Mouse (Mus musculus): ENCODE measurements around the gene Grin3b. TPM values are rescaled to one million over a fixed set of nuclear protein-coding genes. Genes with fewer than 3 reads are reported as not detected.
A peak's percentile ranks its signal among the peaks of the same experiment; 100 is the strongest.
"Not testable (repeated sequence)": the region's sequence is repeated elsewhere in the genome, so short reads cannot be mapped to it uniquely, and the experiment has no call there.

Grin3b gene
- polyA plus RNA-seq, 2 experiments from 2014 or later, result not detected

DNA sequence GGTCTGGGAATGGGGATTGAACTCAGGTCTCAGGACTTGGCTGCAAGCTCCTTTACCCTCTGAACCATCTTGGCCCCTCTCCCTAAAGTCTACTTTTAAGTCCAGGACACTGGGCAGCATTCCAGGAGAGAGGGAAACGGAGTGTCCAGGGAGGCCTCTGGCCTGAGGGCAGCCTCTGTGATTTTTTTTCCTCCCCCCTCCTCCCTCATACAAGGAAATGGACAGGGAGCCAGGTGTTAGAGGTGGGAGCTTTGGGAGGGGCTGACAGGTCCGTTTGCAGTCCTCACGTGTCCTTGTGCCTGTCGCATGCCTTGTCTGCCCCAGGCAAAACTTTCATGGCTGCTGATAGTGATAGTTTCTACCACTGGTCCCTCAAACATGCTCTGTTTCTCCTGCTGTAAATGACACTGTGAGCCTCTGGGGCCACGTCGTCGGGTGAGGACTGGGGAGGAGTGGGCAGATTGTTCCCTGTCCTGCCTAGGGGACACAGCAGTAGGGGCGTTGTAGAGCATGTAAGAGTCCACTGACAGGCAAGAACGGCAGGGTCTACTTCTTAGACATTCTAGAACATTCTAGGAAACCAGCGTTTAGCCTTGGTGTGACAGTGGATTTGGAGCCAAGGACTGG is 34.1 kb upstream of the Grin3b start:
- no peak for ATAC-seq

DNA sequence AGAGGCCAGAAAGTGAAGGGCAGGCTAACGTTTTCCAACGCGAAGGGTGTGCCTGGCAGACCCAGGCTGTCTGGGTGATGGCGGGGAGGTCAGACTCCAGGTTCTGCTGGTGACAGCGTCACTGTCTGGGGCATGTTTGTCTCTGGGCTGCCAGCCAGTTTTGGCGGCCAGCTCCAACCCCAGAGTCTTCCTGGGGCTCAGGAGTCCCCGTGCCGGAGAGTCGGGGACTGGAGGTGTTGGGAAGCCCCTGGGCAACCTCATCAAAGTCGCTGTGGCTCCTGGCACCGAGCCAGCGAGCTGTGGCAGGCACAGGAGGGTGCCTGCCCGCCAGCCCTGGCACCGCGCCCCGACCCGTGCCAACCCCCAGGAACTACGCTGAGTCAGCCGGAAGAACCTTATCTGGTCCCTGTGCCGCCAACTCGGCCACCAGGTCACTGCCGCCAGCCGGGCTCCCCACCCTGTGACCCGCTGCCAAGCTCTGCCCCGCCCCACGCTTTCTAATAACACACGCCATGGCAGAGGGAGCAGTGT is 33.5 kb upstream of the Grin3b start:
- peak; percentile 88 for ATAC-seq

DNA sequence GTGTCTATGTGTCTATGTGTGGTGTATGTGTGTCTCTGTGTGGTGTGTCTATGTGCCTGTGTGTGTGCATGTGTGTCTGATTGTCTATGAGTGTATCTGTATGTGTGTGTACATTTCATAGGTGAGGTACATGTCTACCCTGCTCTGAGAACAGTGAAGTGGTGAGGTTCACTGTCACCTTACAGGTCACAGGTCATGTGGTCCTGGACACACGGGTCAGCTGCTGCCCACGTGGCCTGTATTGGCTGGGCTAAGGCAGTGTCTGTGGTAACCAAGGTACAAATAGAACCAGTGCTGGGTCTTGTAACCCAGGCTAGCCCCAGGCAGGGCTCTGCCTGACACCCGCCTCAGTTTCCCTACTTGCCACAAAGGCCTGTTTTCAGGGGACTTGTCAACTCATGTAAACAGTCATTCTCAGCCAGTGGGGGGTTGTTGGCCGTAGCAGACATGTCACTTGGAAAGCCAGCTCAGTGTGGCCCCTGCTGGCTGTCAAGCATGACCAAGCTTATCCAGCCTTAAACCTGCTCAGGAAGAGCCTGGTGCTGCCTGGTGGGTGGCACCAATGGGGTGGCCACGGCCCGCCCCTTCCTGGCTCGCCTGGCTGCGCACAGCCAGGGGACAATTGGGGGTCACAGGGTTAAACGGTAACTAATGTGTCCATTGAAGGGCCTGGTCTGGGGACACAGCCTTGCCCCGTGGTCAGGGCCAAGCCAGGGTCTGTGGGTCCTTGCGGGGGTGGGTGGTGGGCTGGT is 32.6 kb upstream of the Grin3b start:
- ATAC-seq, result no peak

DNA sequence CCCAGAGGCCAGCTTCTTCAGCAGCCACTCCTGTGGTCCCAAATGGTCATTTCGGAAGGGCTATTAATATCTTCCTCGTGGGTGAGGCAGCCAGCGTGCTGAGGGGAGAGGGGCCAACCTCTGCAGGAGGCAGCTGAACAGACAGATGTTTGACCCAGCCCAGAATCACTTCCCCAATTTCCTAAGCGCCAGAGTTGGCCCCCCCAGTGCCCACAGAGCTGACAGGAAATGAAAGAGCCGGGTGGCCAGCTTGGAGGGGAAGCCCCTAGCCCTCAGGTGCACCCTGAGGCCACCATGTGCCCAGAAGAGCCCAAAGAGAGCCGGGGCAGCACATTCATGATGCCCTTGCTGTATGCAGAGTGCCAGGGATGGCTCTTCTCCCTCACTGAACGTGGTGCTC is 29.8 kb upstream of the Grin3b start:
- ATAC-seq, result no peak

DNA sequence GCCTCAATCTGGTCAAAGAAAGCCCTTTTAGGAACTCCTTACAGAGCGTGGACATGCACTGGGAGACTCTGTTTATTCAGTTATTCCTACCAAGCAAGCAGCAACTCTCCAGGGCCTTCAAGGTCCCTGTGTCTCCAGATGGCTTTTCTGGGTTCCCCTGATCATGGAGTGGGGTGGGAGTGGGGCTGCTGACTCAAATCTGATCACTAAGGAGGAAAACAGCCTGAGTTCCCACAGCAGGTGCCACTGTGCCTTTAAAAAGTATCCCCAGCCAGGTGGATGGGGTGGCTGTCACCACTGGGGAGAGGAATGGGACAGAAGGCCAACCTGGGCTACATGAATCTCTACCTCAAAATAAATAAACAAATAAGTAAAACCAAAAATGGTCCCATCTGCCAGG is 27.5 kb upstream of the Grin3b start:
- ATAC-seq, result no peak

DNA sequence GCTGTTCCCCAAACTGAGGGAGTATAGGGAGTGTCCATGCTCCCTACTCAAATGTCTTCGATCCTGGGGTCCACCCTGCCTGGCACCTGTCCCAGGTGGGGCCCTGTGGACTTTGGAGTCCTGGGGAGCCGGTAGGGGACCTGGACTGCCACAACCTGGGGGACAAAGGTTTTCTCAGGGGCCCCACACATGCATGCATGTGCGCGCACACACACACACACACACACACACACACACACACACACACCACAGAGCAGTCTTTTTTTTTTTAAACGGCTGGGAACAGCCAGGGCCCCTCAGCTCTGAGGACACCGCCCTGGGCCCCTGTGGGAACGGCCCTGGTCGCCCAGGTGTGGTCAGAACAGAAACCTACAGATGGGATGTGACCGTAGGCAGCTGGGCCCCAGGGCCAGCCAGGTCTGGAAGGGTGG is 27.0 kb upstream of the Grin3b start:
- ATAC-seq, result no peak

DNA sequence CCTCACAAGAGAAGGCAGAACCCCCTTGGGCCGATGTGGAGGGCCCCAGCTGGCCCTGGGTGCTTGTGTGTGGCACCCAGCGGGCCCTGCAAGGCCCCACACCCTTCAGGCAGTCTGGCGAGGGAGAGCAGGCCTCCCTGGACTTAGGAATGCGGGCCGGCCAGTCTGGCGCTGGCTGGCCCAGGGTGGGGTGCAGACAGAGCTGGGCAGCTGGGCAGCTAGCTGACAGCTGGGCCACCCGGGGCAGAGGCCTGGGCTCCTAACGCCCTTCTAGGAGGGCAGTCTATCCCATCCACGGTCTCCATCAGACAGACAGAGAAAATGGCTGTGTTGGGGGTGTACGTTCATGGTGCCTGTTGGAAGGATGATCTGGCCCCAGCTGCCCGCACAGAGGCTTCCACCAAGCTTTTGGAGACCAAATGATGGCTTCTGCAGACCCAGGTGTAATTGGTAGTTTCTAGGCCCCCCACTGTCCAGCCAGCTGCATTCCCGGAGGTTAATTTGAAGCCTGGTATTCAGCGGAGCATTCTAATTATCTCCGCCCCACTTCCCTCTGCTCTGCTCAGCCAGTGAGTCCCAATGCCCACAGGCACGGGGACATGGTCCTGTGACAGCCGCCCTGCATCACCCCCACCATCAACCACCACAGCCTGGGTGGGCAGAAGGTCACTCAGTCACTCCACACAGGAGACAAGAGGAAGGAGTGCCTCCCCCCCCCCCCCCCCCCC is 24.8 kb upstream of the Grin3b start:
- ATAC-seq, result no peak

DNA sequence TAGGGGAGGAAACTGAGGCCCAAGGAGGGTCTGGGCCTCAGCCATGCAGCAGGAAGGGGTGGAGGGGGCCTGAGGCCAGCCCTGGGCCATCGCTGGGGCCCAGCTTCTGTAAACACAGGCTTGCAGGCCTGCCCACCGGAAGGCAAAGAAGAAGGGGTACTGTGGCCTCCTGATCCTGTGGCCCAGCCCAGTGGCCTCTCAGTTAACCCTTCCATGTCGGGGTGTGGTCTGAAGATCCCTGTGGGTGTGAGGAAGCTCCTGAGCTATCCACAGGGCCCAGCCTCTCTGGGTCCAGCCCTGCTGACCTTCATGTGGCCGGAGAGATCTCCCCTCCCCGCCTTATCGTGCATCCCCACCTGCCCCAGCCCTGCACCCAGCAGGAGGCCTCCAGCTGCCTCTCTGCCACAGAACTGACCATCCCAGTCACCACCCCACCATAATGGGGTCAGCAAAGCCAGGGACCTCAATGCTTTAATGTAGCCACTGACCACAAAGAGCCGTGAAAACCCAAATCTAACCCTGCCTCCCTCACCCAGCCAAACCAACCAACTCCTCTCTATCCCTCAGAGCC is 23.7 kb upstream of the Grin3b start:
- no peak for ATAC-seq

DNA sequence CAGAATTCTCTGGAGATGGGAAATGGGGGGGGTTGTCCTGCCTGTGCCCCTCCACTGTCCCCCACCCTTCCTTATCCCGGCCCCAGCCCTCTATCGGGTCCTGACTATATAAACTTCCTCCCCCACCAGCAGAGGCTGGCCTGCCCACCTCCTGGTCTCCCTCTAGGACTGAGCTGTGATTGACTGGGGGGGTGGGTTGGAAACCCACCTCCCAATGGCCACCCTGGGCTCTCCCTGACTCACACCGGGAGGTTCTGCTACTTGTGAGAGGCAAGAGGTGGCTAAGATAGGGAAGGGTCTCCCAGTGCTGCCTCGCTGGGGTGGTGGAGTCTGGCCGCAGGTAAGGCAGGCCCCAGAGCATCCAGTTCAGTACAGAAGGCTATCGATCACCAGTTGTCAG is 23.0 kb upstream of the Grin3b start:
- ATAC-seq, result no peak

DNA sequence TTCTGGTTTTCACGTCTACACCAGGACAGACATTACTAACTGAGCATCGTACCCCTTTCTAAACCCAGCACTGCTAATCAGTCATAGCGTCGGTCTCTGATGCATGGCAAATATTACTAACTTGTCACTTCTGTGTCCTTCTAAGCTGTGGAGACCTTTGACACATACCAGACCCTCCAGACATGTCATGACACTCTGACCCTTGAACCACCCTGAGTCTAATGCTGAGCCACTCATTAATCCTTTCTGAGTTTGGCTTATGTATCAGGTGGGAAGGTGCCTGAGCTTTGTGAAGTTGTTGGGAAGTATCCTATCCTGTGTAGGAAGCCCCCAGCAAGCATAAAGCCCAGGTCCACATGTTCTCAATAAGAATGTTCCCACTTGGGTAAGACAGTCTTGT is 20.6 kb upstream of the Grin3b start:
- no peak for ATAC-seq

DNA sequence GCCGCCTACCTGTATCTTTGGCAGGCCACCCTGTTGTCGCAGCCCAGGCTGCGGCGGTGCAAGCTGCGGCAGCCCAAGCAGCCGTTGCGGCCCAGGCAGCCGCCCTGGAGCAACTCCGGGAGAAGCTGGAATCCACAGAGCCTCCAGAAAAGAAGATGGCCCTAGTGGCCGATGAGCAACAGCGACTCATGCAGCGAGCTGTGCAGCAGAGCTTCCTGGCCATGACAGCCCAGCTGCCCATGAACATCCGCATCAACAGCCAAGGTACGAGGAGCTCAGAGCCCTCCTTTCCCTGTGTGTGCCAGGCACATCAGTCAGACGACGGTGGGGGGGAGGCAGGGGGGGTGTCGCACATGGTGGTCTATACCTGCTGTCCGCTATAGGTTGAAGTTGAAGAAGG is 19.9 kb upstream of the Grin3b start:
- ATAC-seq, result no peak

DNA sequence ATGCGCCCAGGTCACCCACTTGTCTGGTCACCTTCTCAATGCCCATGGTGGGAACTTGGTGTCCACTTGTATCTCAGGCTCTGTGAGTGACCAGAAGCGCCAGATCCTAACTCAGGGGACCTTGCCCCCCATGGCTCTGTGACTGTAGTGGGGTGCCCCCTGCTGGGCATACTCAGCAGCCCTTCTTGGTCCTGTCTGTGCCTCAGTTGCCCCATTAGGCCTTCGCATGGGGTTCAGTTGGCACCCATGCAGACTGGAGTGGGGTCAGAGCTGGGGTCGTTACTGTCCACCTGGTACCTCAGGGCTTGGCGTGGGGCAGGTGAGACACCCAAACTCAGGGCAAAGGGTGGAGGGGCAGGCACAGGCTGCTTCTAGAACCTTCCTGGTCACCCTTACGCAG is 16.6 kb upstream of the Grin3b start:
- no peak for ATAC-seq

DNA sequence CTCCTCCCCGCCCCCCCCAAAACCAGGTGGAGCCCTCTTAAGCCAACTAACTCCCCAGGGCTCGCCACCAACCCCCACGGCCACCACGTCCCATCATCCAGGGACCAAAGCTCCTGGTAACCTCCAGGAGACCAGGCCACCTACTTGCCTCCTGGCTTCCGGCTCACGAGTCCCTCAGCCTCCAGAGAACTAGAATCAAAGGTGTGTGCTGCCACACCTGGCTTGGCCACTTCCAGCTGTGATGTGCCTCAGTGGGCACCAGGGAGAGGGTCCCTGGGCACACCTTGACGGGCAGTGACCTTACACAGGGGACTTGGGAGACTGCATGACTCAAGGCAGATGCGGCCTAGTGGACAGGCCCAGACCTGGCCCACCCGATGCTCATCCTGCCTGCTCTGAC is 14.8 kb upstream of the Grin3b start:
- ATAC-seq, result no peak

DNA sequence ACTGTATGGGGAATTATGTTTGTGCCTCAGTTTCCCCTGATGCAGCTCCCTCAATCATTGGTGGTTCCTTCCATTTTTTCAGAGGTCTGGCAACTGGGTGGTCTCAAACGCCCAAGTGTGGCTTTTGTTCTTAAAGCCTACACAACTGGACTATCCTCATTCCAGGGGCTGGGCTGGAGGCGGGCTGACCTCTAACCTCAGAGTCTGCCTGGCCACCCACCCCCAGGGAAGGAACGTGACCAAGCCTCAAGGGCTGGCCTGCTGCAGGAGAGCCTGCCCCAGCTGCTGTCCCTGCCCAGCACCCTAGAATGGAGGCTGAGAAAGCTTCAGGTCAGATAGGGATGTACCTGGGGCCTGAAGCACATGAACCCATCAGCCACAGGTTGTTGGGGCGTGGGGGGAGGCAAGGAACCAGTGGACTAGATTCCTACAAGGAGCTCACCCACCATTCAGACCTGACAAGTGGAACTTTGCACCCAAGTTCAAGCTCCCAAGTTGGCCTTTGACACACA is 13.8 kb upstream of the Grin3b start:
- ATAC-seq, result no peak

DNA sequence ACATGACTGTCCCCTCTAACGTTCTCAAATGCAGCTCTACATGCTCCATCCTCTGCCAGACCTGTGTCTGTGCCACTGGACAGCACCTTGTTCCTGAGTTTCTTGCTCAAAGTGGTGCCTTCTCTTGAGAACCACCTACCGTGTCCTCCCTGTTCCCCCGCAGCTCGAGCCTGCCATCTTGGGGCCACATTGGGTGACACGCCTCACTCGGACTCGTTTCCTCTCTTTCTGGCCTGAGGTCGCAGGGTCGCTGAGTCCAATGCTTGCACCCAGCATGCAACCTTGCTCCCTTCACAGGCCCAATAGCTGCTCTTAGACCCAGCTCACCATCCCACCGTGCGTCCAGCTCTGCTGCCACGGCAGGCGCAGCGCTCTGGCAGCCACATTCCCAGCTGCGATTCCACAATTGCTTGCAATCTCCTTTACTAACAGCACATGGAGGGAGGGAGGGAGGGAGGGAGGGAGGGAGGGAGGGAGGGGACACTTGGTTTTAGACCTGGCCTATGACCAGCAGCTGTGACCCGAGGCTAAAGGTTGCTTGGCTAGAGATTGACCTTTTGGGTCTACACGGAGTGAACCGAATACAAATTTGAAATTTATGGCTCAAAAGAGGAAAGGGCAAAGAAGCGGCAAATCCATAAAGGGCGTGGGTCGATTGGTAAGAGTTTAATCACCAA is 12.2 kb upstream of the Grin3b start:
- no peak for ATAC-seq

DNA sequence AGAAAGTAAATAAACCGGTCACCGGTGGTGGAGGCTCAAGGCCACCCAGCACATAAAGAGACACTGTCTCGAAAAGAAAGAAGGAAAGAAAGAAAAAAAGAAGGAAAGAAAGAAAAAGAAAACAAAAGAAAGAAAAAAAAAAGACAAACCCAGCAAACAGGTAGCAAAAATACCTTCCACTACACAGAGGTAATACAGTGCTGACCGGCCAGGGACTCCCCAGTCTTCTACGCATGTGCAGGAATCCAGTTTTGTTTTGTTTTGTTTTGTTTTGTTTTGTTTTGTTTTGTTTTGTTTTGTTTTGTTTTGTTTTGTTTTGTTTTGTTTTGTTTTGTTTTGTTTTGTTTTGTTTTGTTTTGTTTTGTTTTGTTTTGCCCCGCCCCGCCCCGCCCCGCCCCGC is 11.1 kb upstream of the Grin3b start:
- ATAC-seq, result not testable (repeated sequence)

DNA sequence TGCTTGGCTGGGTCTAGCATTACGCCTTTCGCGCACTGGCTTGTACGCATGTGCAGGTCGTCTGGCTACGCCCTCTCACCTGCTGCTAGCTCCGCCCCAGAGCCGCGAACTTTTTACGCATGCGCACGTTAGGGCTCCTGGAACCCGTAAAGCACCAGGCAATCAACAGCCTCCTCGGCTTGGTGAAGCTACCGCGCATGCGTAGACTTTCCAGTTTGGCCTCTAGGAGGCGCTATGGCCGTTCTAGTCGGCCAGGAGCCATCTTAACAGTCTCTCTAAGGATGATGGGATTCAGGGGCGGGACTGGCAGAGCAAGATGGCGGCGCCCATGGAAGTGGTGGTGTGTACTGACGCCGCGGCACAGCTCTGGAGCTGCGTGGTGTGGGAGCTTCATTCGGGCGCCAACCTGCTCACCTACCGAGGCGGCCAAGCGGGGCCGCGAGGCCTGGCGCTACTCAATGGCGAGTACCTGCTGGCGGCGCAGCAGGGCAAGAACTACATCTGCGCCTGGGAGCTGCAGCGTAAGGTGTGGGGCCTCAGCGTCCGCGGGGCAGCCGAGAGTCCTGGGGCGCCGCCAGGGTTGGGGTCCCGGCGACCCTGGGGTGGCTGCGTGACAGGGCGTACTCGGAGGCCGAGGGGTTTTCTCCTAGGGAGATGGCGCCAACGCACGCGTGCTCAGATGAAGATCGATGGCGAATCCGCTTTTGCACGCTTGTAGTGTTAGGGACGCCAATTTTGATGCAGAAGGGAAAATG is 10.5 kb upstream of the Grin3b start, which contains the start of gene Wdr18:
Gene Wdr18 (plus strand): TSS at position 306 of the 755 bp plus-strand sequence.
- ATAC-seq, result peak; percentile 88

DNA sequence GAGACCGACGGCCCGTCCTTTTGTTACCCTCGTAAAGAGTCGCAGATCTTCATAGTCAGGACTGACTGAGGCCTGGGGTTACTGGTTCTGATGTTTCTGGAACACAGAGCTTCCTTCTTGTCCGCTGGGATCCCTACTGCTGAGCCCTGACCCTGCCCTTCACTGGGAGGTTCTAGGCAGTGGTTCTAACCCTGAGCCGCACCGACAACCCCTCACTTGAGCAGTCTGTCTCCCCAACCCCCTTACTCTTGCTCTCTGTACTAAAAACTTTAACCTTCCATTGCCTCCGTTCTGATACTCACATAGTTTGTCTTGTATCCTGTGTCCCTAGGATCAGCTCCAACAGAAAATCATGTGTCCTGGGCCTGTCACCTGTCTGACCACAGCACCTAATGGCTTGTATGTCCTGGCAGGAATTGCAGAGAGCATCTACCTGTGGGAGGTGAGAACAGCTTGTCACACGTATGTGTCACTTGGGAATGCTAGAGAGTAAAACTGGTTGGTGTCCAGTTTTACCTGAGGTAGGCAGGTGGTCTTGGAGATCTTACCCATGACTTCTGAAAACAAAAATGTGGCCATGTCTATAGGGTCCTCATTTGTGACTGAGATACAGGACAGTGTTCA is 9.7 kb upstream of the Grin3b start:
- no peak for ATAC-seq

DNA sequence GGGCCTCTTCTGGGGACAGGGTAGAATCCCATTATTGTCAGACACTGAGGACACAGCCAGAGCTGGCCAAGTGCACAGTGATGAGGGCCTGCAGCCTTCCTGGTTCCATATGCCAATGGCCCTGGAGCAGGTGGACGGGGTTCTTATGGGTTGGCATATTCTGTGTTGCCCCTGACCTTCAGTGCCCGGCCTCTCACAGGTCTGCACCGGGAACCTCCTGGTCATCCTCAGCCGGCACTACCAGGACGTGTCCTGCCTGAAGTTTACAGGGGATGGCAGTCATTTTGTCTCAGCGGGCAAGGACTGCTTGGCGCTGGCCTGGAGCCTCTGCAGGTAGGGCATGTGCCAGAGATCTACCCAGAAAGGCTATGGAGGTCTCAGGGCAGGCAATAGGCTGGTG is 5.8 kb upstream of the Grin3b start:
- no peak for ATAC-seq

DNA sequence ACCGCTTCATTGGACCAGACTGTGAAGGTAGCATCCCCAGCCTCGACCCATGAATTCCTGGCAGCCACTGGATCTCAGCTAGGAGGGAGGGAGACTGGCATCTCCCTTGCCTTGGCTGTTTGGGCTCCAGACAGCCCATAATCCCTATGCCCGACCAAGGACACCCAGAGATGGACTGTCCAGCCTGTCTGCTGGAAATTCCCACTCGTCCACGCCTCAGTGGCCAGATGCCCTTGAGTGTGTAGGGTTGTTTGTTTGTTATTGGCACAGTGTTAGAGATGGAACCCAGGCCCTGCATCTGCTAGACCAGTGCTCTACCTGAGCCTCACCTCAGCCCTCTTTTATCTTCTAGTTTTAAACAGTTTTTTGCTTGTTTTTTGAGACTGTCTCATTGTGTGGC is 5.2 kb upstream of the Grin3b start:
- no peak for ATAC-seq

DNA sequence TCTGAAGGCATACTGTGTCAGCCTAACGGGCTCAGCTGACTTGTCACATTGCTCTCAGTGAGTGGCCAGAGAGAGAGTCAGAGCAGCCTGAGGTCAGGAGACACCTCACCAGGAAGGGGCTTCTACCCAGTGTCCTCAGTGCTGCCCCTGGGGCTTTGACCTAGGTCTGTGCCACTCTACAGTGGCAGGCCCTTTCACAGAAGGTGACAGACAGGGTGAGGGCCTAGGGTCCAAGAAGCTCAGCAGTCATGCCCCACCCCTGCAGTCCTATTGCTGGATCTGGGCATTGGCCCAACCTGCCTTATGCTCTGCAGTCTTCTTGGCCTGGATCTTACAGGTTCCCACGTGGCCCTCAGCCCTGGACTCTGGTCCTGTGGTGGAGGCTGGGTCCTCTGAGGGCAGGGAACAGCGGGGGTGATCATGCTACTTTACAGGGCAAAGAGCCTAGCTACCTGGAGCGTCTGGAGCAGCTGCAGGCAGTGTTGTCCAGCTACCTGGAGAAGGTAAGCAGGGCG is 3.6 kb upstream of the Grin3b start:
- no peak for ATAC-seq

Data from activated CD4-positive, CD25-positive, alpha-beta regulatory T cell, adult 4 months (primary cell).